Mouse (Mus musculus) adrenal gland, postnatal 14 days (tissue): ENCODE data around the gene Trim11. TPM values are rescaled to one million over a fixed set of nuclear protein-coding genes. Genes with fewer than 3 reads are reported as not detected.
"Not testable (repeated sequence)": the region's sequence is repeated elsewhere in the genome, so short reads cannot be mapped to it uniquely, and the experiment has no call there.

Source experiments
- DNase-seq: peaks from one replicate; pipeline ENCODE4 v3.0.0; 2021; ENCODE audit warnings: mixed read lengths
- long read RNA-seq, 2 experiments: library from polyadenylated mRNA; stranded (forward); transcript quantifications; one replicate each; pipeline ENCODE4 v2.0.0; 2021
- total RNA-seq: library from RNA; stranded (reverse); gene quantifications from 2 replicates; pipeline ENCODE4 v1.2.3, GENCODE M21; 2021

Gene Trim11
- total RNA-seq = 25.5 and 29.9 TPM in 2 replicates
- long read RNA-seq, experiment 1, partial matches to known transcripts = 5 of 61 reads
- long read RNA-seq, experiment 1, other reads (novel, unspliced or antisense) = 56 of 61 reads
- long read RNA-seq, experiment 2, partial matches to known transcripts = 4 of 37 reads
- long read RNA-seq, experiment 2, other reads (novel, unspliced or antisense) = 33 of 37 reads

GRCm38 (mm10) chr11:58978027-58978705 lies at the start of gene Trim11:
Trim11 (plus strand) TSS chr11:58978093.
- peak; percentile 75 for DNase-seq

DNA sequence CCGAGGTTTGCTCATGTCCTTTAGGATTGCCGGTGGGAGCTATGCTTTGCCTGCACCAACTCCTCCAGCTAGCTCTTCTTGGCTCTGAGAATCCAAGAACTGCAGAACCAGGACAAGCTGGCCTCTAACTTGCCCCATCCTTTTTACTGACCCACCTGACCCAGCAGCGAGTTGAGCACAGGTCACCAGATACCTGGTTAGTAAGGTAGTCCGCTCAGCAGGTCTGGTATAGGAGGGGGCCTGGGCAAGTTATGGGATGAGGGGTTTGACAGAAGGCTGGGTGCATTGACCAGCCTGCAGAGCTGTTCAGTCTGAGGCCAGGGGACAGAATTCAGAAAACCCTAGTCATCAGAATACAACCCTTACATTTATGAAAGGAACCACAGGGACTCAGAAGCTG lies 48.8 kb upstream of the Trim11 start:
- no peak for DNase-seq

DNA sequence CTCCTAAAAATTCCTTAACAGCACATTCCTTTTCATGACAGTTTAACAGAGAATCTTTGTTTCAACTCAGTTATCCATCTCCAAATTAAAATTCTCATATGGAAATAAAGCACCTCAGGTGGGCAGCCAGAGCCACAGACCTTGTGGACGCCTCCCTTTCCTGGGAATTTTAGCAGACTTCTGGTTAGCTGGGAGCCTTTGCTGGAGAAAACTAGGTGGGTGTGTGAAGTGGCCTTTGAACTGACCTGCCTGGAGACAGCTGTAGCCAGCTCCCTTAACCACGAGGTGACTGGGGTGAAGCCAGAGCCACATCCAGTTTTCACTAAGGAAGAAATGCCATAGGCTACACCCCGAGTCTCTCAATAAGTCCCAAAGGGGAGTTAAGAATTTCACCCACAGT lies 48.3 kb upstream of the Trim11 start:
- no peak for DNase-seq

- DNase-seq = no peak
These were observed 47.6 kb upstream of the Trim11 start for GRCm38 (mm10) chr11:58930254-58930653.

DNA sequence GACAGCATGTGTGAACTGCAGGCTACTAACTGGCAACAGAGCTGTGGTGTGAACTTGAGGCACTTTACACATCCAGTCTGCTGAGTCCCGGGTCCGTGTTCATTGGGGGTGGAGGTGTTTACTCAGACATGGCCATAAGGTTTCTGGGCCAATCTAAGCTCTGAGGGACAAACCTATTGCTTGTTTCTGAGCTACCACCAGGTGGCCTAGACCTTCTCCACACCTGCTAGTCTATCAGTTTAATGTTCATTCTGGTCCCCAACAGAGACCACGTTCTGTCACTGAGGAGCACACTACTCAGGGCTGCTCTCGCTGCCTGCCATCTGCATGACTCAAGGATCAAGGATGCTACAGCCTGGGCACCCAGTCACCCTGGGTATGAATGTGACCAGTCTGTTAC lies 46.3 kb upstream of the Trim11 start:
- no peak for DNase-seq

DNA sequence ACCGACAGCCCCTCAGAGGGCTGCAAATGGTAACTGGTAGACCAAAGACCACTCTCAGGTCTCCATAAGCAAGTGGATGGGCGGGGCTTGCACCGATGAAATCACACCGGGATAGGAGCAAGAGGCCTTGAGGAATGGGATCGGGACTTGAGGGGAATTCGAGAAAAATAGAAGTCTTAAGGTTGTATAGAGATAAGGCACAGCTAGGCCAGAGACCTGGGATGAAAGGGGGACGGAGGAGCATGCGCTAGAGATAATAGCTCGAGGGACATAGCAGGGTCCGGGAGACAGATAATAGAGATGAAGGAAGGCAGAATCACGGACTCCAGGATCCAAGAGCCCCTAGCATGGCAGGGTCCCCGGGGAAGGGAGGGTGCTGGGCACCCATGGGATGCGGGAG lies 40.0 kb upstream of the Trim11 start:
- DNase-seq = no peak

GRCm38 (mm10) chr11:58938322-58939087 lies 39.4 kb upstream of the Trim11 start, which contains the start of gene Rnf187:
Rnf187 (minus strand) TSS chr11:58938916.
- DNase-seq = peak; percentile 95

- no peak for DNase-seq
These were observed 38.8 kb upstream of the Trim11 start for GRCm38 (mm10) chr11:58939088-58939439.

DNA sequence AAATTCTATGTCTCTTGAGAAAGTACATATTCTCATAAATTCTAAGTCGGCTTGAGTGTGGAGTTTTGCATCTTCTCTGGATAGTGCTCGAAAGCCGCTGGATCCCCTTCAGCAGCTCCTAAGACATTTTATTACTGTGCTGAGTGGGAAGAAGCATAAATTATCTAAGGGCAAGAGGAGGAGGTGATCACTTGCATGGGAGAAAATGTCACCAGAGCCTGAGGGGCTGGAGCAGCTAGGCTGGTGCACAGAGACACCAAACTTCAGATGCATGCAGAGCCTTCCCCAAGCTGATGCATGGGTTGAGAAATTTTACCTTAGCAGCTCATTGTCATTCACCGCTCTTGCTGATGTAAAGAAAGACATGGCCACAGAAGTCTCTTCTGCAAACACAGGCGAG lies 33.8 kb upstream of the Trim11 start:
- DNase-seq = no peak

- DNase-seq = no peak
These were observed 30.6 kb upstream of the Trim11 start for GRCm38 (mm10) chr11:58947306-58947705.

- DNase-seq = no peak
These were observed 29.9 kb upstream of the Trim11 start for GRCm38 (mm10) chr11:58947798-58948528.

DNA sequence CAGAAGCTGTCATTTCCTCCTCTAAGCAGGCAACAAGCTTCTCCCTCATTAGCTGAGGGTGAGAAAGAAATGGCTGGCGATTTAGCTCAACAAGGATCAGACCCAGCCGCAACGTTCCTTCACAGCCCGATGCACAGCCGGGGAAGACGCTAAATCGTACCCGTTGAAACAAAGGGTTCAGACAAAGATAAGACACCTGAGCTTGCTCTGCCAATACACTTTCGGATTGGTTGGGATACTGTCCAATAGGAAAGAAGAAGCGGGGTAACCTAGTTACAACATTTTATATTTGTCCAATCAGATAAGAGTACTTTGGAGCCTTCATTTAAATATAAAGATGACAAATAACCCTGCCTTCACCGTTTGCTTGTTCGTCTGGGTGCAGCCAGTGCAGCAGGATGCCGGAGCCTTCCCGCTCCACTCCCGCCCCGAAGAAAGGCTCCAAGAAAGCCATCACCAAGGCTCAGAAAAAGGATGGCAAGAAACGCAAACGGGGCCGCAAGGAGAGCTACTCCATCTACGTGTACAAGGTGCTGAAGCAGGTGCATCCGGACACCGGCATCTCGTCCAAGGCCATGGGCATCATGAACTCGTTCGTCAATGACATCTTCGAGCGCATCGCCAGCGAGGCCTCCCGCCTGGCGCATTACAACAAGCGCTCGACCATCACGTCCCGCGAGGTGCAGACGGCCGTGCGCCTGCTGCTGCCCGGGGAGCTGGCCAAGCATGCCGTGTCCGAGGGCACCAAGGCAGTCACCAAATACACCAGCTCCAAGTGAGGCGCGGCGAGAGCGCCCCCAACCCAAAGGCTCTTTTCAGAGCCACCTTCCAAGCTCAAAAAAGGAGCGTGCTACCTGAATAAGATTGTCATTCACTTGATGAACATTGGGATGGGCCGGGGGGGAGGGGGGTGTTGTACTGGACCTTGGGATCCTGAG lies 29.1 kb upstream of the Trim11 start, which contains the start of gene Hist3h2ba:
TSS of gene Hist3h2ba (plus strand) at position 379 of the 938 bp plus-strand sequence.
- peak; percentile 52 for DNase-seq

GRCm38 (mm10) chr11:58949480-58950431 lies 28.1 kb upstream of the Trim11 start:
- peak; percentile 3 for DNase-seq

DNA sequence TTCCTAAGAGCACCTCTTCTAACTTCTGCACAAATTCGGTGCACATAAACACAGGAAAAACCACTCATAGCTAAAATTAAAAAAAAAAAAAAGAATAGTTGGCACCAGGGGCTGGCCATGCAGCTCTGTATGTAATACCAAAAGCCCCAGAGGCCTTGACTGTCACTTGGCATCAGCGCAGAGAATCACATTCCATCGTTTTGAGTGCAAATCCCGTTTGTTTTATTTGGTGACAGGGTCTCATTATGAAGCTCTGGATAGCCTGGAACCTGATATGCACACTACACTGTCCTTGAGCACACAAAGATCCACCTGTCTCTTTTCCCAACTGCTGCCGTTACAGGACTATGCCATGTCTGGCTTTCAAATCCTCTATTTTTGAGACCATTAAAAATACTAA lies 26.7 kb upstream of the Trim11 start:
- no peak for DNase-seq

- peak; percentile 37 for DNase-seq
These were observed 24.3 kb upstream of the Trim11 start for GRCm38 (mm10) chr11:58953351-58954169.

- not testable (repeated sequence) for DNase-seq
These were observed 23.8 kb upstream of the Trim11 start for GRCm38 (mm10) chr11:58954170-58954419.

DNA sequence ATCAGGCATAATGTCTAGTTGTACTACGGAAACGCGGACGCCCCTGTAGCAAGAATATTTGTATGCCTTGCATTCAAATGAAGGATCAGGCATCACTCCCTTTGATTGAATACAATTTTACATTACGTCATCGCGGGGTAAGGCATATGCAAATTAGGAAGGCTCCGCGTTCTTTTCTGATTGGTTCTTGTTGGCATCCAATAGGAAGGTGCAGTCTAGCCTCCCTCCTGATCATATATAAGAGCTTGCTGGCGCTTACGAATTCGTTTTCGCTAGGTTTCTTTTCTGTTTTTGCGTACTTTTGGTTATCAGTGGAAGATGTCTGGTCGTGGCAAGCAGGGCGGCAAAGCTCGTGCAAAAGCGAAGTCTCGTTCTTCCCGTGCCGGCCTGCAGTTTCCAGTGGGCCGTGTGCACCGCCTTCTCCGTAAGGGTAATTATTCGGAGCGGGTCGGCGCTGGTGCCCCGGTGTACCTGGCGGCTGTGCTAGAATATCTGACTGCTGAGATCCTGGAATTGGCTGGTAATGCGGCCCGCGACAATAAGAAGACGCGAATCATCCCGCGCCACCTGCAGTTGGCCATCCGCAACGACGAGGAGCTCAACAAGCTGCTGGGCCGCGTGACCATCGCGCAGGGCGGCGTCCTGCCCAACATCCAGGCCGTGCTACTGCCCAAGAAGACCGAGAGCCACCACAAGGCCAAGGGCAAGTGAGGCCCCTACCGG lies 23.3 kb upstream of the Trim11 start, which contains the start of the genes Hist3h2a and Trim17:
TSS of gene Hist3h2a (plus strand) at position 266 of the 723 bp plus-strand sequence.
TSS of gene Trim17 (plus strand) at position 266 of the 723 bp plus-strand sequence.
- DNase-seq = peak; percentile 89

- peak; percentile 25 for DNase-seq
These were observed 22.6 kb upstream of the Trim11 start for GRCm38 (mm10) chr11:58955143-58955867.
